Mouse (Mus musculus): ENCODE measurements around the gene Ffar2.
"Not testable (repeated sequence)": the region's sequence is repeated elsewhere in the genome, so short reads cannot be mapped to it uniquely, and the experiment has no call there.

The Ffar2 gene

DNA sequence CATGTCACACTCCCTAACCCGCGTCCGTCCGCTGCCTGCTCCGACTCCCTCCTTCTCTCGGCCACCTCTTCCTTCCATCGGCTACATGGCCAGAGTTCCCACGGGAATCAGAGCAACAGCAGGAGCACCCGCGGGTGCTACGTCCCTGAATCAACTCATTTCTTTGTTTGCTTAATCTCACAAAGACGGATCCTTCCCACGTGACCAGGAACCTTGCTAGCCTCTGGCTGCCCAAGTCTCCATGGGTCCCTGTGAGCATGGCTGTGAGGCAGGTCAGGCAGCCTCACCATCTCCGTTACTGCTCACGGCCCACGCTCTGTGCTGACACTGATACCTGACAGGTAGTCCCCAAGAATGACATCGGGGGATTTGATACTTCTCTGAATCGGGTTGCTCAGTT lies at the start of gene Ffar2:
Gene Ffar2 (minus strand): TSS at position 101 of the 400 bp plus-strand sequence.
- DNase-seq, result no peak

DNA sequence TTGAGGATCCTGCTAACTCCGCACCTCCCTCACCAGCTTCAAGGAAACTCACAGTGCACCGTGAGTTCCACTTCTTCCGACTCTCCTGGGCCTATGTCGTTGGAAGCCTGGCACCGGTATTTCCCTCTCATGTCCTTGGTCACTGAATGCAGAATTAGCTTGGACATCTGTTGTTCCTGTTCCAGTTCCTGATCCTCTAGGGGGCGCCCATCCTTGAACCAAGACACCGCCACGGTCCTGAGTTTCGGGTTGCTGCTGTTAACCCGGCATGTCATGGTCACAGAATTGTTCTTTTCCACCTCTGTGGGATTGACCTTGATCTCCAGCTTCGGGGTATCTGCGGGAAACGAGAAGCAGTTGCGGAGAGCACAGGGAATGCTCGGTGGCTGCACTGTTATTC lies 49.5 kb upstream of the Ffar2 start:
- peak; percentile 58 to 82 for DNase-seq

DNA sequence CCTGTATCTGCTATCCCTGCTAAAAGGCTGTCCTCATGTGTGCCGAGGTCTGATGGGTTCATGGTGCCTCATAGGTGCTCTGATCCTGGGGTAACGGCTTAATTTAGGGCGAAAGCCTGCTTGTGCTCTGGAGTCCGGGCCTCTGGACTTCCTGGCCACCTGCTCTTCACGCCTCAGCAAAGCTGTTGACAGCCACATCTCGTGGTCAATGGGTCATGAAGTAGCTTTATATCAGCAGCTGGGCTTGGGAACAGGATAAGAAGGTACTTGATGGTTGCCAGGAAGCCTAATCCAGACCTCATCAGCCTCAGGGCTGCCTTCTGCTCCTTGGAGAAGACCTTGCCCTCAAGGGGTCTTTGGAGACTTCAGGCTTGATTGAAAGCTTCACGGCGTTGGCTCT lies 39.8 kb upstream of the Ffar2 start:
- no peak for DNase-seq

DNA sequence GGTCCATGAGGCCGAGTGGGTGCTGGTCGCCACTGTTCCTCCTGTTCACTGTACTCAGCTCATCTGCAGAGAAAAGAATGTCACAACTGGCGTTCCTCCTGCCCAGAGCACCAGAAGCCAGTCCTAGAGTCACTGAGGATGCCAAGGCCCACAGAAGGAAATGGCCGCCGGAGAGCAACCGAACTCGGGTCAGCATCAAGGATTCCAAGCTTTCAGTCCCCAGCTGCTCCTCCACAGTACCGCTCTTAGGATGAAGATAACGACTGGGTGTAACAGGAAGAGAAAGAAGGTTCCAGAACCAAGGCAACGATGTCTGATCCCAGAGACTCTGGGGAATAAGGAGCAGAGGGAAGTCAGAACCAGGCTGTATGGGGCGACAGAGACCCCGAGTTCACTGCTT lies 37.9 kb upstream of the Ffar2 start, which contains the start of gene Ffar1:
Gene Ffar1 (minus strand): TSS at position 101 of the 400 bp plus-strand sequence.
- DNase-seq, result no peak

DNA sequence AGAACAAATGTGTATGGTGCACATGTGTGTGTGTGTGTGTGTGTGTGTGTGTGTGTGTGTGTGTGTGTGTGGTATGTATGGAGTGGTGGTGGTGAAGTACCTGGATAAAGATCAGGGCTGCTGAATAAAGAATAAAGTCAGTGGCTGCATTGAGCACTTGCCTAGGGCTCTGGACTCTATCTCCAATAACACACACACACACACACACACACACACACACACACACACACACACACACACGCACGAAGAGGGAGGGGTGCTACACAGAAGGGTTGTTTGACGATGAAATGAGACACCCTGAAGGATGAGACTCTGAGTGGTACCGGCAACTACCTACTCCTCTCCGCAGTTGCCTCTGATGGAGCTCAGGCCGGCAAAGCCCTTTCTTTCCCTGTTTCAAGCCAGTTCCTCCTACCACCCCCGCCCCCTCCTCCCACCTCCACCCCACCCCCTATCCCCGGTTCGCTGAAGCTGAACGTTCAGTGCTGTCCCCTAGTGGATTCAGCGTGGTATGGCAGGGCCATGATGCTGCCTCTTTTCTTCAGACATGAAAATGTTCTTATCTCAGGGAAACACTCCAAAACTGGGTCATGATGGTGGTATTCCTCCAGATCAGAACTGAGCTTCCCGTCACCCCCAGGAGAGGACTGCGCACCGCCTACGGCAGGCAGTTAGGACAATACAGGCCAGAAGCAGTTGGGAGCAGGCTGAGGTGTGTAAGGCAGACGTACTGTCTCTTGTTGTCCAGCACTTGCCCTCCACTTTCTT lies 36.2 kb upstream of the Ffar2 start:
- DNase-seq, result peak; percentile 48 to 68

DNA sequence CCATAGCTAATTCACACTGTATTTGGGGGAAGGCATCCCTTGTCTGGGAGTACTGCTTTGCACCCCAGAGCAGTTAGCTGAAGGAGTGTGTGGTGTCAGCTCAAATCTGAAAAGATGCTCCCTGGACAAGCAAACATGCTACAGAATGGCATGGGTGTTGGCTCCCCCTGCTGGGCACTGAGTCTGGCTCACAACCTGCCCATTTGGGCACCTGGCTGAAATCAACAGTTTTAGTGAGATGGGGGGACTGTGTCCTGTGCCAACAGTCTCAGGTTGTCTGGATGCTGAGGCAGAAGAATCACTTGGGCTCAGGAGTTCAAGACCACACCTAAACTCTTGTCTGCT lies 35.7 kb upstream of the Ffar2 start:
- DNase-seq, result peak; percentile 66 to 80

DNA sequence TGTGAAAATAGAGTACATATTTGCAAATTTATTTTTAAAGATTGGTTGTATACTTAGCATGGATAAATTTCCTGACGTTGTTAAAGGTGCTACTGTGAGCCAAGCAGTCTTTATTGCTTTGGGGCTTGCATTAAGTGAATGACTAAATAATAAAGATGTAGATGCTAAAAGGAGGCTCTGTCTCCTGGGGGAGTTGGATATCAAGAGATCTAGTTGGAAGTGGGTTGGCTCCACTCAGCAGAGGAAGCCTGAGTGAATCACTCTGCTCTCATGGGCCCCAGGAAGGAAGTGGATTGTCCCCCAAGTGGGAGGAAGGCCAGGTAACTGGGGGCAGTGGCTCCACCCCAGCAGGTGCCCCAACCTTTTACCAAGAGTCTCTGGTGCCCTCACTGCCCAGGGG lies 34.2 kb upstream of the Ffar2 start:
- DNase-seq, result no peak

DNA sequence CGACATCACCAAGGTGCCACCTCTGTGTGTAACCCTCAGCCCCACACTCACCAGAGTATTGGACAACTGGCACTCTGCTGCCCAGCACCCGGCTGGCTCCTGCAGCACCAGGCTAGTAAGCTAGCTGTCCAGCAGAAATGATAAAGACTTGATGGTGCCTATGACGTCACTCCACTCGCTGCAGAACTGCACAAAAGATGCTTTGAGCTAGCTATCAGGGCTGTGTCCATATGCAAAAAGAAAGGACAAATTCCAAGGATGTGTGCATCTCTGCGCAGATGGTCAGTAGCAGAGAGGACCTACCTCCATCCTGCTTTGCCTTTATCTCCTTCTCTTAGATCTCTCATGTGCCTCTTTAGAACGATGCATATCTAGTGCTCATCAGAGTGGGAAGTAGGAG lies 32.5 kb upstream of the Ffar2 start, which contains the start of gene Ffar3:
Gene Ffar3 (minus strand): TSS at position 101 of the 400 bp plus-strand sequence.
- DNase-seq, result no peak

DNA sequence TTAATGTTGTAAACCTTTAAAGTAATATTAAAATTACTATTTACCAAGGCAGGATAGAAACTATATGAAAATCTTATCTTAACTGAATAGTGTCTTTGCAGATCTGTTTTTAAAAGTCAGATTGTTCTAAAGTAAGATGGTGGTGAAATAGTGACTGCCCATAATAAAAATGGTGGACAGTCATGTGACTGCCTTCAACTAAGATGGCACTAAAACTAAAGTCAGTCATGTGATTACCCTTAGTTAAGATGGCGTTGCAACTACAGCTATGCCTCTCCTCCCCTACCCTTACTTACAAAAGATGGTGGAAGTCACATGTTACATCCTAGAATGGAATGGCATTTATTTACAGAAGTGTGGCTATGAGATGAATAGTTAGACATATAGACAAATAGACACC lies 27.8 kb upstream of the Ffar2 start:
- DNase-seq, result no peak

DNA sequence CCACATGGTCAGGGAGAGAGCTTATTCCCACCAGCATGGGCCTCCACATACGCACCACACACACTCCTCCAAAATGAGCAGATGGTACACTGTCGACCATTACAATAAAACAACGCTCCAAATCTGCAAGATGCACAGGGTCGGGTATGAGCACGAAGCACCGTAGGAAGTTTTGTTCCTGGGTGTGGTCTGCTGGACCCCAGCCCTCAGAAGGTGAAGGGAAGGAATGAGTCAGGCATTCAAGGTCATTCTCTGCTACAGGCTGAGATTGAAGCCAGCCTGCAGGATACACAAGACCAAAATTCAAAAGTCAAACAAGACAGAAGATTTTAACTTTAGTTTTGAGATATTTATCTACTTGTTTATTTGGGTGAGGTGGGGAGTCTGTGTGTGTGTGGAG lies 24.4 kb upstream of the Ffar2 start:
- DNase-seq, result no peak

DNA sequence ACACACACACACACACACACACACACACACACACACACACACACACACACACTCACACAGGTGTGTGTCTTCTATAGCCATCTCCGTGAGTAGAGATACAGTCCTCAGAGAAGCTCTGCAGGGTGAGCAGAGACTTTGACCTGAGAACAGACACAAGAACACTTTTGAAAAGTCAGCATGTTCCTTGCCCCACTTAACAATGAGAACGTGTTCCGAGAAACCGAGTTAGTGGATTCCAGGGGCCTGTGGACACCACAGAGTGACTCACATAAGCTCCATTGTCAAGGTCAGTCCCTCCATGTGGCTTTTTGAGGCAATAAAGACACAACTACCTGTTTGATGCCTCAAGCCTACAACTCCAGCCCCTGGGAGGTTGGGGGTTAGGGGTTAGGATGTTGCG lies 23.8 kb upstream of the Ffar2 start:
- no peak for DNase-seq

DNA sequence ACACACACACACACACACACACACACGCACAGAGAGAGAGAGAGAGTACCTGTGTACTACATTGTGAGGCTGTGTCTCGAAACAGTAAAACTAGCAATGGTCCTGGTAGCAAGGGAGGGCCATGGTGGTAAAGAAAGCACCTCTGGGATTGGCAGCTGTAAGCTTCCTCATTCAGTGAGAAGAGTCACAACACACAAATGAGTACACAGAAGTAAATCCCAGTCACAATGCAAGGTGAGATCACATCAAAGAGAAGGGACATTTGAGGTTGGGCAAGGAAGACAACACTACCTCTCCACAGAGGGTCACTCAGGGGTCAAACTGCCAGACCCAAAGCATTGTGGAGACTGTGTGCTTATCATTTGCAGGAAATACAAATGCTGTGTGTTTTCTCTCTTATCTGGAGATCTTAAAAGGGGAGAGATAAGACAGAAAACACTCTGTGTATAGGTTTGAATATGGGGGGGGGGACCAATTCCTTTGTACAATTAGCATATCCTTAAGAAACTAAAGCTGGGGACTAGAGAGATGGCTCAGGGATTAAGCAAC lies 23.0 kb upstream of the Ffar2 start:
- DNase-seq, result no peak

DNA sequence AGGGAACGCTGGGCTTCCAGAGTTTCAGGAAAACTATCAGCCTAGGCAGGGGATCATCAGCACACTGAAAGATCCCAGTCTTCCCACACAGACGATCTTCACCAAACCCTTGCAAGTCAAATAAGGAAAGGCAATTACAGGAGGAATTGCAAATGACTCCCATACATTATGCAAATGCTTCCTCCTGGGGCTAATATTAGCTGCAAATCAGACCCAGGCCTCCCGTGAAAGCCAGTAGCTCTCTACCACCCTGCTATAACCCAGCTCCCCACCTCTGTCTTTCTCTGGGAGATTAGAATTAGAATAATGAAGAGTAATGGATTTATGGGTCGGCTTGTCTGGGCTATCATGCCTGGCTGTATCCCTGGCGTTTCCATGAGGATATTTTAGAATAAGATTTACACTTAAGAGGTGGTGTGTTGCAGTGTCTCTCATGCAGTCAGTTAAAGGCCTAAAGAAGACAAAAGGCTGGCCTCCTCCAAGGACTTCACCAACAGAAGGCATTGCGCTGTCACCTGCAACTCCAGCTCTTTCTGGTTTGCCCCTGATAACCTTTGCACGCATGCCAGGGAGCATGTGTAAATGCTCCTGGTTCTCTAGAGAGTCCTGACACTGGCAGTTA lies 21.2 kb upstream of the Ffar2 start:
- no peak for DNase-seq

DNA sequence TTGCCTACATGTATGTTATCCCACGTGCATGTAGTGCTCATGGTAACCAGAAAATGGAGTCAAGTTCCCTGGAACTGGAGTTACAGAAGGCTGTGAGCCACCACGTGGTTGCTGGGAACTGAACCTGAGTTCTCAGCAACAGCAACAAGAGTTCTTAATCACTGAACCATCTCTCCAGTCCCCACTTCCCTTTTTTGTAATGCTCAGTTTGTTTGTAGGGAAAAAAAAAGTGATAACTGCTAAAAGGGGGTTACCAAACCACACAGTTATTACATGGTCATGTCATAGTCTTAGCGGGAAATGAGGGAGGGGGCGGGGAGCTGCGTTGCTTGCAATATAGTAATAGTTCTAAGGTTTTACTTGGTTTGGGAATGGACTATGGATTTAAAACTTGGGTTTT lies 18.5 kb upstream of the Ffar2 start:
- no peak for DNase-seq

DNA sequence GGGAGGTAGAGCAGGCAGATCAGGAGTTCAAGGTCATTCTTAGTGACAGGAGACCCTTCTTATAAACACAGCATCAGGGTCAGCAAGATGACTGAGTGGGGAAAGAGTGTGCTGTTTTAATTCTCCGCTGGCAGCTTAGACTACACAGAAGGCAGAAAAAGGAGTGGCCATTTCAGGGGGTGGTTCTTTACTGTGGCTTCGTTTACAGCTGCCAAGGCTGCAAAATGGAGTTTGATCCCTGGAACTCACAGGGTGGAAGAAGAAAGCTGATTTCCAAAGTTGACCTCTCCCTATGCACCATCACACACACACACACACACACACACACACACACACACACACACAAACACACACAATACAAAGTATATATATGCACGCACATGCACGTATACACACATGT lies 17.8 kb upstream of the Ffar2 start:
- DNase-seq, result no peak

DNA sequence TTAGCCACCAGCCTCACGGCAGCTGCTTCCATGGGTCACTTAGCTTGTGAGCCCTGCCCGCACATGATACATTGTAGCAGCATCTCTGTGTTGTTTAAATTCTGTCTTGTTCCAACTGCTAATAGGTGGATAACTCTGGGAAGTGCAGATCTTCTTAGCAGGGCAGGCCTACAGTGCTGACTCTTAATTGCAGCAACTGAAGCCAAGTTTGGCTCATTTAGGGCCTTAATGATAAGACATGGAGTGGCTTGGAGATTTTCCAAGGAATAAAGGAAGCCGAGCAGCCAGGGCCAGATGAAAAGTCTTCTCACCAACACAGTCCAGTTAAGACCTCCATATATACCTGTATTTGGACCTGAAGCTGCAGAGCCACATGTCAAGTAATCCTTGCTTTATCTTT lies 16.7 kb upstream of the Ffar2 start:
- no peak for DNase-seq

DNA sequence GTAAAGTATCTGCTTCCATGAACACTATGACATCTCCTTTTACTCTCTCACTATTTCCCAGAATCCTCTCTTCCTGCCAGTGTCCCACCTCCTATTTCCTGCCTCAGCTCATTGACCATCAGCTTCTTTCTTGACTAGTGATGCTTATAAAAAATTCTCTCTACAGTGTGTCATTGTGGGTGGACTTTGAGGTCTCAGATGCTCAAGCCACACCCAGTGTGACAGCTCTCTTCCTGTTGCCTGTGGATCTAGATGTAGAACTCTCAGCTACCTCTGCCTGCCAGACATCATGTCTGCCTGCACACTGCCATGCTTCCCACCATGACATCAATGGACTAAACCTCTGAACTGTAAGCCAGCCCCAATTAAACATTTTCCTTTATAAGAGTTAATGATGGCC lies 13.7 kb upstream of the Ffar2 start:
- DNase-seq, result no peak

DNA sequence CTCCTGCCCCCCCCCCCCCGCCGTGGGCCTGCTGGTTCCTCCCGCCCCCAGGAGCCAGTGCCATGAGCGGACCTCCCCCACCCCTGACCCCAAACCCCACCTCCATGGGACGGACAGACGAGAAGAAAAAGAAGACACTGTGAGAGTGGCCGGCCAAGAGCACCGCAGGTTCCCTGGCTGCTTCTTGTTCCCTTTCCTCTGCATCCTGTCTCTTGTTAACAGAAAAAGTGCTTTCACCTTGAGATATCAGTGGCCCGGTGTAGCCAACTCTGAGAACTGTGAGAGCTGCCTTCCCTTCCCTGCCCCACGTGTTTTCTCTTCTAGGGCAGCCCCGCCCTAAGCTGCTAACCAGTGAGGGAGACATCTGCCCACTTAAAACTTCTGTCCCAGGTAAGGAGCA lies 9.1 kb upstream of the Ffar2 start:
- DNase-seq, result not testable (repeated sequence)

DNA sequence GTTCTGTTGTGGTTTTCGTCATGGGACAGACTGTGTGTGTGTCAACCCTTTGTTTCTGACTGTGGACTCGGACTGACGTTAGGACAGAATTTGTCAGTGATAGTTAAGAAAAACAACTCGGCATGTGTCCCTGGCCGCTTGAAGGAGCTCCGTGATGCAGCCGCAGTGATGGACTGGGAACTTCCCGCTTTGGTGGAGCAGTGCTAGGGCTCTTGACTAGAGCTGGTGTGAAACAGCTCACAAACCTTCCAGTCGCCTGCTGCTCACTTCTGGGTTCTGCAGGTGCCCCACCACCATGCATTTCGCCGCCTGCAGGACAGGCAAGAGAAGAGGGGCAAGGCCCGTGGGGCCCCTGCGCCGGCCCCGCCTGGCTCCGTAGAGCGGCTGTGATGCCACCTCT lies 8.7 kb upstream of the Ffar2 start:
- DNase-seq, result no peak

DNA sequence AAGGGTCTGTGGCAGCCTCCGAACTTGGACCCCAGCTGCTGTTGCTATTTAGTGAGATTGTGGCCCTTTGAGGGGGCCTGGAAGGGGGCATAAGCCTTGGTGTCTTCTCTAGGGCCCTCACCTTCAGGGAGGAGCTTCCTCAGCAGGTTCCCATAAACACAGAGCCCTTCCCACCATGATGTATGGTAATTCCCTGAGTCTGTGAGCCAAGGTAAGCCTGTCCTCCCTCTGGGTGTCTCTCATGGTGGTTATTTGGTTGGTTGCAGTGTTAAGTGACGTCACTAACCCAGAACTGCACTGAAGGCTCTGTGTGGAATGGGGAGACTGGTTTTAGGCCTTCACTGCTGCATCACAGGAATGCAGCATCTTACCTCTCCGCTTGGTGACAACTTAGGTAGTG lies 5.9 kb upstream of the Ffar2 start:
- DNase-seq, result no peak

DNA sequence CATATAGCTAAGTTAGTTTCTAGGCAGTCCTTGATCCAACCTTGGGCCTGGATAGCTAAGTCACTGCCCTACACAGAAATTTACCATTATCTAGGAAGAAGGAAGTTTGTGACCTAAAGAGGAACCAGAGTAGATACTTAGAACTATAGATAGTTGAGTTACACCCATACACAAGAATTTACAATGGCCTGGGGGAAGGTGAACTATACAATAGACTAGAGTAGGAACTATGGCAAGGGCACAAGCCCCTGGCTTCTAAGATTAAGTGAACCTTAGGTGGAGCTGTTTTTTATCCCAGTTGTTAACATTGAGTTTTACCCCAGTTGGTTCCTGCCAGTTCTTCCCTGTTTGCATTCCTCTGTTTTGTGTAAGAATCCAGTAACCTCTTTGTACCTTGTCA lies 5.3 kb upstream of the Ffar2 start:
- DNase-seq, result not testable (repeated sequence)

DNA sequence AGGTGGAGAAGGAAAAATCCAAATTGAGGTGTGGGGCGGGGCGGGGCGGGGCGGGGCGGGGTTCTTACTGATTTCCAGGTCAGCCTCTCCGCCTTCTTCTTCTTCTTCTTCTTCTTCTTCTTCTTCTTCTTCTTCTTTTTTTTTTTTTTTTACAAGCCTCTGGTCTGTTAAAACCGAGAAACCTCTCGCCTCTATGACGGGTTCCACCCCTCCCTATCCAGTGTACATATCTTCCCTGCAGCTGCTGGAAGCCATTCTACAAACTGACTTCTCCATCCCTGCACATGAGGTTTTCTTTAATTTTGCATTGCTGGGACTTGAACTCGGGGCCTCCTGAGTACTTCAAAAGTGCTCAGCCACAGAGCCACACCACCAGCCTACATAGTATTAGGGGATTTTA lies 3.1 kb upstream of the Ffar2 start:
- DNase-seq, result no peak

DNA sequence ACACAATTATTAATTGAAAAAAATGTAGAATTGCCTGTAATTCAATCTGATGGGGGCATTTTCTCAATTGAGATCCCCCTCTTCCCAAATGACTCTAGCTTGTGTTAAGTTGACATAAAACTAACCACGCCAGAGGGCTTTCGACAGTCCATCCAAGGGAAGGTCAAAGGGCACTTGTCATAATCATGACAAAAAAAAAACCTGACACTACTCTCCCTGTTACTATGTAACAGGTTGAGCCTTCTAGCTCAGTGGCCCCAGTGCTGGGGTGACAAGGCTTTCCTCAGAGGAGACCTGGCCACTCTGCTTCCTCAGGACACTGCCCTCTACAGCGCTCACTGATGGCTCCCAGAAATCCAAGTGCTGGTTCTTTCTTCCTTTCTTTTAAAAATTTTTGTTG lies 731 bp upstream of the Ffar2 start:
- DNase-seq, result no peak

DNA sequence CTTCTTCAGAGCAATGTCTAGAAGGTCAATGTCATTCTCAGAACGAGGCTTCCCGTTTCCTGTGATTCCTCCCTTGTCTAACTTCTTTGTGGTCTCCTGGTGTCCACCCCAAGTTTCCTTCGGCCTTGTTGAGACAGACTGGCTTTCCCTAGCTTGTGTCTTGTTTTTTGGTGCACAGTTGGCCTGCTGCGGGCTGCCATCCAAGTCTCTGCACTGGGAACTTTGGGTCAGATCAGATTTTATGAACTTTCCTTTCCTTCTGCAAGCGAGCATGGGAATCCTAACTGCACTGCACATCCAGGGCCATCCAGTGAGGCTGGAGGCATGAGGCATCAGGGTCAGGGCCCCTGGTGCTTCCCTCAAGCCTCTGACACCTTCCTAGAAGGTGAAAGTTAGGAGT lies 2.0 kb downstream of the Ffar2 start:
- no peak for DNase-seq
